Mouse (Mus musculus): ENCODE measurements at regions not wholly inside any gene's neighbourhood (a gene's known extent, or its start where the extent isn't known, plus 50 kb on each side); places are given as distances from the start of the nearest gene placed in this dataset.

DNA sequence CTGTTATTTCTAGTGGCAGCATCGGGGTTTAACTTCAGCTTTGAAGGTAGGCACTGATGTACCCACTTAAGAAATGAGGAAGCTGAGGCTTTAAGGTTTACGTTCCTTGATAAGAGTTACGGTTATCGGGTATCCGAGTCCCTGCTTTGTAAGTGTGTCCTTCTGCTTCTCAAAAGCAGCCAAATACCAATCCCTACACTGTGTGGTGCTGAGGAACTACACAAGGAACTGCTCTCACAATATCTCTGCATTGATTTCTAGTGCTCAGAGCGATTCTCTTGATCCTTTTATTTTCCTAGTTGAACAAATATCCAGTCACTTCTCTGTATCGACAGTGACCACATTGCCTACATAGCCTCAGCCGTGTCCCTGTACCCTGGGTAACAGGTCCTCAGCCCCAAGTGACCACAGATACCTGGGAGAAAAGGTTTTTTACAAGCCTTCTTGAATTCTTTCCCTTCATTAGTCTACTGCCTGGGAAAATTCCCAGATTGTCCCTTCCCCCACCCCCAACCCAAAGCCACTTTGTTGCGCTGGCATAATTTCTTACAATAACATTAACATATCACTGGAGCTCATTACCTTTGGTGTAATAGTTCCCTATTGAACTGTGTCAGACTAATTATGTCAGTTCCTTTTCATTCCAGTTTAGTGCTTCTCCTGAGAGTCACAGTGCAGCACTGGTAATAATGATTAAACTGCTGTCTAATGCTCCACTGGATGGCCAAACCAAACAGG is 184.0 kb upstream of the Nlrp1b start:
- Histone ChIP-seq H3K27me3 (no peaks in the 10 kb centered on the region), H3K36me3 (no peaks in the 10 kb centered on the region), H3K4me3 (no peak overlapping the region), H3K9ac (replicated peaks) (no peak overlapping the region), H3K27ac (replicated peaks) (peak overlapping the region; percentile 51), H3K4me1 (peaks cover 14% of the 10 kb centered on the region), H3K9me3 (no peaks in the 10 kb centered on the region), H3K4me2 (replicated peaks) (no peak overlapping the region; the same call in 1 of the 2 replicates)
- ATAC-seq (replicated peaks) = peak; percentile 89
- 13% methylated on average over 9 of the region's 9 CpGs for WGBS

DNA sequence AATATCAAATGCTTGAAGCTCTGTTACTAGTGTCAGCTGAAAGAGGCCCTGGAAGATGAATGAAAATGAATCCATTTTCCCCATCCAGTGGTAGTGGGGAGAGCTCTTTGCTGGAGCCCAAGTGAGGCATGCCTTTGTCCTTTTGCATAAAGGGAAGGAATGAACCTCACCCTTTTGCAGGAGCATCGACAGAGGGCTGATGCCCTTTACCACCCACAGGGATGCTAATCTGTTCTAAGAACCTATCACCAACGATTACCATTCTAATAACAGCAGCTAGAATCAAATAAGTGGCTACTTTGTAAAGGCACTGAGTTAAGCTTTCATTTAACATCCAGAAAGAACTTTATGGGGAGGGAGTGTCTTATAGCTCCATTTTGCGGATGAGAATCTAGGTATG is 184.9 kb upstream of the Nlrp1b start:
- ATAC-seq (replicated peaks) = no peak
- peak overlapping the region; percentile 51; the same call in 1 of the 2 replicates for H3K27ac ChIP-seq (replicated peaks)

GRCm38 (mm10) chr11:71422291-71422840 is 191.8 kb upstream of the Nlrp1b start:
- Histone ChIP-seq H3K9me3 (no peaks in the 10 kb centered on the region), H3K27ac (replicated peaks) (no peak overlapping the region), H3K4me3 (no peak overlapping the region), H3K4me1 (no peaks in the 10 kb centered on the region), H3K36me3 (no peaks in the 10 kb centered on the region), H3K4me2 (replicated peaks) (no peak overlapping the region), H3K27me3 (no peaks in the 10 kb centered on the region), H3K9ac (replicated peaks) (no peak overlapping the region)
- ATAC-seq (replicated peaks) = no peak
- 62% methylated on average over 2 of the region's 2 CpGs for WGBS

More for the DNA sequence above, 184.9 kb upstream of the Nlrp1b start:
- Histone ChIP-seq H3K9me3 (no peaks in the 10 kb centered on the region), H3K4me3 (no peak overlapping the region), H3K36me3 (no peaks in the 10 kb centered on the region), H3K4me1 (peaks cover 14% of the 10 kb centered on the region), H3K27me3 (no peaks in the 10 kb centered on the region), H3K4me2 (replicated peaks) (no peak overlapping the region), H3K9ac (replicated peaks) (no peak overlapping the region)
- WGBS = 15% methylated on average over 3 of the region's 3 CpGs

DNA sequence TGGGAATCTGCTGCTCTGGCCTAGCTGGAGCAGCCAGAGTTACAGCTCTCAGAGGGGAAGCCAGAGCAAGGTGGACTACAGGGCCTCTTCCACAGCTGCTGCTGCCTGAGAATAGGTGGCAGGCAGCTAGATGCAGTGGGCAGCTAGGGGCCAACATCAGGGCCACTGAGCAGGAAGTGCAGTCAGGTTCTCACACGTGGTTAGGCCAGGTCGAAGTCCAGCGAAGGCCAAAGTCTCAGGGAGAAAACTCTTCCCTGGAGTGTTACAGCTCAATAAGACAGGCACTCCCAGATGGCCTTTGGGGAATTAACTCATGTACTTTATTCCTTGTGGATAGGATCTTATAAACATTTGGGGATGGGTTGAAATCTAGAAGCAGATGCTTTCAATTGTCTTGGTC is 192.7 kb upstream of the Nlrp1b start:
- Histone ChIP-seq H3K27me3 (no peaks in the 10 kb centered on the region), H3K4me1 (no peaks in the 10 kb centered on the region), H3K9me3 (no peaks in the 10 kb centered on the region), H3K9ac (replicated peaks) (no peak overlapping the region), H3K36me3 (no peaks in the 10 kb centered on the region), H3K4me3 (no peak overlapping the region), H3K27ac (replicated peaks) (no peak overlapping the region), H3K4me2 (replicated peaks) (no peak overlapping the region)
- 84% methylated on average over 3 of the region's 3 CpGs for WGBS
- ATAC-seq (replicated peaks) = no peak

DNA sequence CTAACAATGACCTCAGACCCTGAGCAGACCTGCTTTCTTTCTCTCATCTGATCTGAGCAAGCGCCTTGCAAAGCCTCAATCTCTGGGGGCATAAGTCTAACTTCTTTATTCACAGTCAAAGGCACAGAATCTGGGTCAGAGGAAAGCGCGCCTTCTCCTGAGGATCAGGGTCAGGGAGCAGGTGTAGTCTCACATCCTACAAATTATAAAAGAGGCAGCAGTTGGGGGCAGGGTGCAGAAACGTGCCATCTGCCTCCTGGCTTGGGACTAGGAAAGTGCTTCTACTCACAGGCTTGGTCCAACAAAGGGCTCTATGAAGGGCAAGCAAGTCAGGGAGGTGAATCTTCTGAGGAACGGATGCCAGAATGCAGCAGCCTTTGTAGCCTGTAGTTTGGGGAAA is 194.3 kb upstream of the Nlrp1b start:
- no peak overlapping the region for H3K4me2 ChIP-seq (replicated peaks)
- no peaks in the 10 kb centered on the region for H3K9me3 ChIP-seq
- no peaks in the 10 kb centered on the region for H3K27me3 ChIP-seq
- no peaks in the 10 kb centered on the region for H3K36me3 ChIP-seq
- no peak overlapping the region for H3K9ac ChIP-seq (replicated peaks)
- H3K4me1 ChIP-seq = no peaks in the 10 kb centered on the region
- H3K27ac ChIP-seq (replicated peaks) = no peak overlapping the region
- 78% methylated on average over 5 of the region's 5 CpGs for WGBS
- ATAC-seq (replicated peaks) = no peak
- H3K4me3 ChIP-seq = no peak overlapping the region

DNA sequence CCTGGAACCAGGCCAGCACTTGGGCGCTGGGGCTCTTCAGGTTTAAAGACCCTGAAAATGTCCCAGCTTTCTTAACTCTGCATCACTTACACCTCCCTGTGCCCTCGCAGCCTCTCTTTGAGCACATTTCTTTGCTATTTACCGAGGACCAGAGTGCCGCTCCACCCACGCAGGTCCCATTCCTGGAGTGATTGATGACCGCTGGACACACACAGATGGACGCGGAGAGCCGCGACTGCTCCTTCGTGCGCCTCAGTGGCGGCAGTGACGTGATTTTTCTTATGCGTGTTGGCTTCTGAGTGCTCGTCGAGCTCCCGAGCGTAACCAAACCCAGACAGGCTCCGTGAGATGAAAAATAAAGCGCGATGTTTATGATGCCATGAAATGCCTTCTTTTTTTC is 199.2 kb upstream of the Nlrp1b start:
- no peaks in the 10 kb centered on the region for H3K36me3 ChIP-seq
- 89% methylated on average over 22 of the region's 22 CpGs for WGBS
- H3K4me1 ChIP-seq = 0 out of 2 replicates have a peak, but pooled peaks cover 6% of the 10 kb centered on the region
- no peak overlapping the region for H3K4me2 ChIP-seq (replicated peaks)
- H3K4me3 ChIP-seq = no peak overlapping the region
- H3K27ac ChIP-seq (replicated peaks) = no peak overlapping the region
- no peak for ATAC-seq (replicated peaks)
- no peaks in the 10 kb centered on the region for H3K9me3 ChIP-seq
- H3K27me3 ChIP-seq = no peaks in the 10 kb centered on the region
- H3K9ac ChIP-seq (replicated peaks) = no peak overlapping the region

- H3K4me3 ChIP-seq = no peak overlapping the region
- H3K4me2 ChIP-seq (replicated peaks) = no peak overlapping the region
- no peak overlapping the region for H3K27ac ChIP-seq (replicated peaks)
- no peak for ATAC-seq (replicated peaks)
- H3K36me3 ChIP-seq = no peaks in the 10 kb centered on the region
- no peaks in the 10 kb centered on the region for H3K9me3 ChIP-seq
- H3K4me1 ChIP-seq = peaks cover 32% of the 10 kb centered on the region
- 52% methylated on average over 6 of the region's 6 CpGs for WGBS
- H3K27me3 ChIP-seq = no peaks in the 10 kb centered on the region
- no peak overlapping the region for H3K9ac ChIP-seq (replicated peaks)
These were observed 203.7 kb upstream of the Nlrp1b start for GRCm38 (mm10) chr11:71434241-71434640.

GRCm38 (mm10) chr11:71434886-71435285 is 204.4 kb upstream of the Nlrp1b start:
- H3K9me3 ChIP-seq = no peaks in the 10 kb centered on the region
- H3K4me3 ChIP-seq = no peak overlapping the region
- no peak overlapping the region for H3K9ac ChIP-seq (replicated peaks)
- peaks cover 38% of the 10 kb centered on the region for H3K4me1 ChIP-seq
- no peak for ATAC-seq (replicated peaks)
- H3K4me2 ChIP-seq (replicated peaks) = no peak overlapping the region
- no peak overlapping the region for H3K27ac ChIP-seq (replicated peaks)
- 56% methylated on average over 5 of the region's 5 CpGs for WGBS
- no peaks in the 10 kb centered on the region for H3K36me3 ChIP-seq
- H3K27me3 ChIP-seq = no peaks in the 10 kb centered on the region

GRCm38 (mm10) chr11:71435745-71436144 is 205.2 kb upstream of the Nlrp1b start:
- Histone ChIP-seq H3K4me1 (peaks cover 47% of the 10 kb centered on the region), H3K36me3 (no peaks in the 10 kb centered on the region), H3K4me2 (replicated peaks) (no peak overlapping the region), H3K4me3 (no peak overlapping the region), H3K27ac (replicated peaks) (peak overlapping the region; percentile 68), H3K9ac (replicated peaks) (no peak overlapping the region), H3K9me3 (no peaks in the 10 kb centered on the region), H3K27me3 (no peaks in the 10 kb centered on the region)
- whole genome bisulfite sequencing = 47% methylated on average over 8 of the region's 8 CpGs
- no peak for ATAC-seq (replicated peaks)

- WGBS = 19% methylated on average over 1 of the region's 1 CpGs
These were observed 205.8 kb upstream of the Nlrp1b start for GRCm38 (mm10) chr11:71436335-71436734.

DNA sequence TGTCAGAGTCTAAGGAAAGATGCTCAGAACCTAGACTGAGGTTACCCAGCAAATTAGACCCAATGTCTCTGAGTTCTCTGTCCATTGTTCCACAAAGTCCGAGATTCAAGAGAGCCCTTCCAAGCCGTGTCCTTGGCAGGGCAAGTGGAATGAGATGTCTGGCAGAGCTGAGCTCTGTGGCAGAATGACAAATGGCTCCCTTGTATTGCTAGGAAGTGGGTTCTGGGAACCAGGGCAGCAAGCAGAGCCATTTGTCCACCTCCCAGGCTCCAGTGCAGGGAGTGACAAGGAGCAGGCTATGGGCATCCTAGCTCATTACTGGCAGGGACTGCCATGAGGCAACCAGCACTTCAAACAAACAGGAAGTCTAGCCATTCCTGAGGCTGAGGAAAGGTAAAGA is 206.3 kb upstream of the Nlrp1b start:
- no peak for ATAC-seq (replicated peaks)
- Histone ChIP-seq H3K36me3 (no peaks in the 10 kb centered on the region), H3K4me2 (replicated peaks) (no peak overlapping the region), H3K4me3 (no peak overlapping the region), H3K9me3 (no peaks in the 10 kb centered on the region), H3K9ac (replicated peaks) (no peak overlapping the region), H3K27me3 (no peaks in the 10 kb centered on the region), H3K4me1 (peaks cover 52% of the 10 kb centered on the region), H3K27ac (replicated peaks) (peak overlapping the region; percentile 68)
- 37% methylated on average over 2 of the region's 2 CpGs for WGBS

More at GRCm38 (mm10) chr11:71436335-71436734, 205.8 kb upstream of the Nlrp1b start:
- Histone ChIP-seq H3K4me3 (no peak overlapping the region), H3K9ac (replicated peaks) (no peak overlapping the region), H3K4me2 (replicated peaks) (no peak overlapping the region), H3K36me3 (no peaks in the 10 kb centered on the region), H3K27ac (replicated peaks) (peak overlapping the region; percentile 68), H3K9me3 (no peaks in the 10 kb centered on the region), H3K4me1 (peaks cover 52% of the 10 kb centered on the region), H3K27me3 (no peaks in the 10 kb centered on the region)
- no peak for ATAC-seq (replicated peaks)

GRCm38 (mm10) chr11:71439871-71440270 is 209.3 kb upstream of the Nlrp1b start:
- Histone ChIP-seq H3K4me3 (peak overlapping the region; percentile 24), H3K9ac (replicated peaks) (peak overlapping the region; percentile 14), H3K4me1 (peaks cover 58% of the 10 kb centered on the region), H3K9me3 (no peaks in the 10 kb centered on the region), H3K27me3 (no peaks in the 10 kb centered on the region), H3K27ac (replicated peaks) (peak overlapping the region; percentile 94), H3K36me3 (no peaks in the 10 kb centered on the region), H3K4me2 (replicated peaks) (peak overlapping the region; percentile 47)
- WGBS = under 1% methylated on average over 17 of the region's 17 CpGs
- ATAC-seq (replicated peaks) = peak; percentile 96

Measured in forebrain, embryonic 15.5 days (tissue).